Mouse (Mus musculus) mouse embryonic stem cell (cell line): Measurements from ENCODE around the gene Anks1.

ENCODE experiments used
- in situ Hi-C, 2 experiments: fragments of 300-500 bp; cut with MboI; formaldehyde crosslinking; loops; 1 replicate in 1 of 2; 3 replicates in 1 of 2; pipeline ENCODE4 v1.14.3; 2019 to 2020; ENCODE audit warnings: low sequenced_read_pairs in 2 of 2, low pct_unique_long_range_greater_than_20kb in 1 of 2, mixed read lengths in 1 of 2; ENCODE audit not compliant: unreplicated experiment in 1 of 2

Gene Anks1

GRCm38 (mm10) chr17:28063163-28063562 is 154.1 kb downstream of the Anks1 start:
- in situ Hi-C loops = loop anchor here in 1 of 2 experiments (5.0 kb wide), 1 partner anchor 76 kb away; no protein-coding TSS in a partner anchor

- in situ Hi-C loops = no loop called here
Observed at GRCm38 (mm10) chr17:28067303-28067702, 158.2 kb downstream of the Anks1 start.

- in situ Hi-C loops = no loop called here
Observed at GRCm38 (mm10) chr17:28069446-28069845, 160.3 kb downstream of the Anks1 start.

GRCm38 (mm10) chr17:28070256-28070655 is 161.2 kb downstream of the Anks1 start:
- in situ Hi-C loops = loop anchor here in 1 of 2 experiments (10.0 kb wide), 1 partner anchor 165 kb away; the partner anchor contains the start of genes Anks1 and Taf11

- in situ Hi-C loops = loop anchor here in 1 of 2 experiments (10.0 kb wide), 1 partner anchor 168 kb away; the partner anchor contains the start of genes Anks1 and Taf11
Observed at GRCm38 (mm10) chr17:28072730-28073129, 163.6 kb downstream of the Anks1 start.

- in situ Hi-C loops = loop anchor here in 1 of 2 experiments (10.0 kb wide), 1 partner anchor 170 kb away; the partner anchor contains the start of genes Anks1 and Taf11
Observed at GRCm38 (mm10) chr17:28074486-28074885, 165.4 kb downstream of the Anks1 start.

GRCm38 (mm10) chr17:28078028-28078427 is 168.9 kb downstream of the Anks1 start:
- in situ Hi-C loops = loop anchor here in 1 of 2 experiments (10.0 kb wide), 1 partner anchor 173 kb away; the partner anchor contains the start of genes Anks1 and Taf11

- in situ Hi-C loops = loop anchor here in 1 of 2 experiments (10.0 kb wide), 1 partner anchor 175 kb away; the partner anchor contains the start of genes Anks1 and Taf11
Observed at GRCm38 (mm10) chr17:28079618-28080017, 170.5 kb downstream of the Anks1 start.

- in situ Hi-C loops = no loop called here
Observed at GRCm38 (mm10) chr17:28080045-28080816, 171.1 kb downstream of the Anks1 start, which contains the start of gene Tcp11. Tcp11 (minus strand) TSS chr17:28080639.

GRCm38 (mm10) chr17:28080817-28081165 is 171.7 kb downstream of the Anks1 start:
- in situ Hi-C loops = no loop called here

- in situ Hi-C loops = no loop called here
Observed at GRCm38 (mm10) chr17:28081385-28081784, 172.3 kb downstream of the Anks1 start.

- in situ Hi-C loops = no loop called here
Observed at GRCm38 (mm10) chr17:28081856-28082255, 172.8 kb downstream of the Anks1 start.

GRCm38 (mm10) chr17:28082863-28083262 is 173.8 kb downstream of the Anks1 start:
- in situ Hi-C loops = no loop called here

- in situ Hi-C loops = no loop called here
Observed at GRCm38 (mm10) chr17:28084395-28084905, 175.3 kb downstream of the Anks1 start.

GRCm38 (mm10) chr17:28084964-28085363 is 175.9 kb downstream of the Anks1 start:
- in situ Hi-C loops = no loop called here

- in situ Hi-C loops = no loop called here
Observed at GRCm38 (mm10) chr17:28087430-28087829, 178.3 kb downstream of the Anks1 start.

- in situ Hi-C loops = no loop called here
Observed at GRCm38 (mm10) chr17:28088718-28089117, 179.6 kb downstream of the Anks1 start.

- in situ Hi-C loops = loop anchor here in 1 of 2 experiments (5.0 kb wide), 1 partner anchor 215 kb away; no protein-coding TSS in a partner anchor
Observed at GRCm38 (mm10) chr17:28092297-28092696, 183.2 kb downstream of the Anks1 start.

GRCm38 (mm10) chr17:28093837-28094236 is 184.7 kb downstream of the Anks1 start:
- in situ Hi-C loops = loop anchor here in 1 of 2 experiments (5.0 kb wide), 1 partner anchor 213 kb away; no protein-coding TSS in a partner anchor
